ENCODE assay signal across 8 mouse cellular contexts in the genomic region with DNA sequence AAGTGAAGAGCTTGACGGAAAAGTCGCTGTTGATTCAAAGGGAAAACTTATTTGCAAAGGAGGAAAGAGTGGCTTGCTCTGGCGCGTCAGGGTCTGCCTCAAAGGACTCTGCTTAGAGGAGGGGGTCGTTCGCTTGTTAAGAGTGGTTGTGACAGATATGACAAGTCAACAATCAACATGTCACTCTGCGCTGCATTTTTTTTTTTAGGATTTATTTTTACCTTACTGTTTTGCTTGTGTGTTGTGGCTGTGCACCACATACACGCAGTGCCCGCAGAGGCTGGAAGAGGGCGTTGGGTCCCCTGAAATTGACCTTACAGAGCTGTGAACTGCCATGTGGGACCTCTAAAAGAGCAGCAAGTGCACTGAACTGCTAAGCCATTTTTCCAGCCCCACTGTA. TPM values are rescaled to one million over a fixed set of nuclear protein-coding genes. Genes with fewer than 3 reads are reported as not detected.
DNase-seq lines count a peak whose midpoint lies in the region; ATAC-seq and TF ChIP-seq lines count a peak whose summit lies in the region.

No protein-coding gene starts in this region.

- H3K4me1 ChIP-seq in embryonic facial prominence, embryonic 14.5 days (ENCODE audit: control insufficient read depth, insufficient read depth, low read length), result peaks cover 10% of the 10 kb centered on the region
- peaks cover 10% of the 10 kb centered on the region for H3K4me1 ChIP-seq in kidney, embryonic 16.5 days (ENCODE audit: insufficient read depth, low read length)
- H3K4me1 ChIP-seq in midbrain, embryonic 14.5 days (ENCODE audit: control insufficient read depth, insufficient read depth, low read length), result peaks cover 10% of the 10 kb centered on the region

- peaks cover 40% of the 10 kb centered on the region for H3K36me3 ChIP-seq in embryonic facial prominence, embryonic 14.5 days (ENCODE audit: control insufficient read depth, insufficient read depth, low read length)
- peaks cover 35% of the 10 kb centered on the region for H3K36me3 ChIP-seq in kidney, embryonic 16.5 days (ENCODE audit: insufficient read depth, low read length)
- H3K36me3 ChIP-seq in midbrain, embryonic 14.5 days (ENCODE audit: control insufficient read depth, insufficient read depth, low read length), result peaks cover 32% of the 10 kb centered on the region

- H3K9me3 ChIP-seq in embryonic facial prominence, embryonic 14.5 days (ENCODE audit: control insufficient read depth, low read length), result peaks cover 6% of the 10 kb centered on the region
- peaks cover 6% of the 10 kb centered on the region; the same call in 1 of the 2 replicates for H3K9me3 ChIP-seq in kidney, embryonic 16.5 days (ENCODE audit: low read length)
- 0 out of 2 replicates have a peak, but pooled peaks cover 3% of the 10 kb centered on the region for H3K9me3 ChIP-seq in midbrain, embryonic 14.5 days (ENCODE audit: control insufficient read depth, low read length)

- intact Hi-C loops in gastrocnemius, adult 2 months (cut with DNase I), result loop anchor here (5.0 kb wide), 1 partner anchor 92 kb away; a partner anchor contains a TSS
- intact Hi-C loops in gastrocnemius, postnatal 36 days (cut with DNase I), result loop anchor here (10.0 kb wide), 1 partner anchor 279 kb away; a partner anchor contains a TSS

- TF ChIP-seq CTCF in gastrocnemius, adult 2 months (IDR thresholded peaks at IDR 0.05), result peak; percentile 12; the same call in 1 of the 2 replicates

- DNase-seq in gastrocnemius, adult 2 months, result no peak
- no peak for DNase-seq in gastrocnemius, postnatal 36 days
- peak; percentile 33 for DNase-seq in CD4-positive, CD25-positive, alpha-beta regulatory T cell, adult 2 months (ENCODE audit: low read depth, low spot score)
- peak; percentile 14 for DNase-seq in embryonic facial prominence, embryonic 14.5 days (ENCODE audit: low spot score)
- no peak for DNase-seq in midbrain, embryonic 14.5 days
- no peak for DNase-seq in spleen, postnatal 36 days (ENCODE audit: low spot score in 2 of 2)
- no peak for DNase-seq in right cerebral cortex, postnatal 36 days (ENCODE audit: low spot score in 2 of 2)

- H3K4me2 ChIP-seq in embryonic facial prominence, embryonic 14.5 days (ENCODE audit: low read depth, low read length), result peak overlapping the region; percentile 78
- peak overlapping the region; percentile 68 for H3K4me2 ChIP-seq in kidney, embryonic 16.5 days (replicated peaks; ENCODE audit: low read depth, low read length)
- peak overlapping the region; percentile 78 for H3K4me2 ChIP-seq in midbrain, embryonic 14.5 days (ENCODE audit: low read length)

- peak overlapping the region; percentile 78 for H3K4me3 ChIP-seq in gastrocnemius, adult 2 months
- peak overlapping the region; percentile 80 for H3K4me3 ChIP-seq in embryonic facial prominence, embryonic 14.5 days (ENCODE audit: low read depth, low read length)
- H3K4me3 ChIP-seq in kidney, embryonic 16.5 days (ENCODE audit: low read length), result peak overlapping the region; percentile 84
- H3K4me3 ChIP-seq in midbrain, embryonic 14.5 days (replicated peaks; ENCODE audit: low read depth, low read length), result peak overlapping the region; percentile 72

- peak overlapping the region; percentile 88 for H3K27ac ChIP-seq in gastrocnemius, adult 2 months
- H3K27ac ChIP-seq in embryonic facial prominence, embryonic 14.5 days (replicated peaks; ENCODE audit: low read depth, low read length), result peak overlapping the region; percentile 54
- H3K27ac ChIP-seq in kidney, embryonic 16.5 days (ENCODE audit: low read length), result no peak overlapping the region
- H3K27ac ChIP-seq in midbrain, embryonic 14.5 days (replicated peaks; ENCODE audit: low read depth, low read length), result peak overlapping the region; percentile 50

- peak; percentile 51; the same call in 1 of the 2 replicates for ATAC-seq in embryonic facial prominence, embryonic 14.5 days (ENCODE audit: low read depth)
- ATAC-seq in kidney, embryonic 16.5 days (ENCODE audit: low FRiP score, low TSS enrichment), result peak; percentile 58
- peak; percentile 71; the same call in 1 of the 2 replicates for ATAC-seq in midbrain, embryonic 14.5 days (ENCODE audit: low FRiP score, low TSS enrichment)

- no peaks in the 10 kb centered on the region for H3K27me3 ChIP-seq in embryonic facial prominence, embryonic 14.5 days (replicated peaks; ENCODE audit: control insufficient read depth, insufficient read depth, low read length)
- H3K27me3 ChIP-seq in kidney, embryonic 16.5 days (ENCODE audit: insufficient read depth, low read length), result no peaks in the 10 kb centered on the region
- no peaks in the 10 kb centered on the region for H3K27me3 ChIP-seq in midbrain, embryonic 14.5 days (ENCODE audit: control insufficient read depth, insufficient read depth, low read length)

- peak overlapping the region; percentile 83 for H3K9ac ChIP-seq in embryonic facial prominence, embryonic 14.5 days (ENCODE audit: low read depth, low read length)
- peak overlapping the region; percentile 85 for H3K9ac ChIP-seq in kidney, embryonic 16.5 days (replicated peaks; ENCODE audit: low read length)
- peak overlapping the region; percentile 68 for H3K9ac ChIP-seq in midbrain, embryonic 14.5 days (replicated peaks; ENCODE audit: low read length)

- WGBS in embryonic facial prominence, embryonic 14.5 days, result 5% methylated on average over 10 of the region's 10 CpGs
- WGBS in kidney, embryonic 16.5 days, result 7% methylated on average over 10 of the region's 10 CpGs
- WGBS in midbrain, embryonic 14.5 days, result 5% methylated on average over 10 of the region's 10 CpGs

RNA-seq across cellular contexts. Expression of a gene that starts 0.3 kb away (rescaled TPM):
- 10 to 100 TPM; 29.2 to 43.7 TPM for total RNA-seq in gastrocnemius, adult 2 months (2021)
- total RNA-seq in gastrocnemius, postnatal 36 days (2021), result 10 to 100 TPM; 36.1 to 39.4 TPM
- polyA plus RNA-seq in embryonic facial prominence, embryonic 14.5 days (2014; fragmentation: Nextera tagmentation; extraction: Ambion mirVana), result 61.2 and 70.1 TPM in 2 replicates
- 94.4 and 96.4 TPM in 2 replicates for polyA plus RNA-seq in kidney, embryonic 16.5 days (2015; fragmentation: Nextera tagmentation; extraction: Ambion mirVana)
- polyA plus RNA-seq in midbrain, embryonic 14.5 days (2014; fragmentation: Nextera tagmentation; extraction: Ambion mirVana), result 53.0 and 60.4 TPM in 2 replicates

RNA-seq across cellular contexts. Expression of a gene that starts 30.5 kb away (rescaled TPM):
- 10 to 100 TPM; 13.6 to 14.9 TPM for total RNA-seq in gastrocnemius, adult 2 months (2021)
- total RNA-seq in gastrocnemius, postnatal 36 days (2021), result 10 to 100 TPM in 1 of 2 experiments, 1 to 10 TPM in 1; 9.8 to 10.0 TPM
- polyA plus RNA-seq in embryonic facial prominence, embryonic 14.5 days (2014; fragmentation: Nextera tagmentation; extraction: Ambion mirVana), result 18.1 and 19.5 TPM in 2 replicates
- 25.2 and 25.3 TPM in 2 replicates for polyA plus RNA-seq in kidney, embryonic 16.5 days (2015; fragmentation: Nextera tagmentation; extraction: Ambion mirVana)
- 18.4 and 28.5 TPM in 2 replicates for polyA plus RNA-seq in midbrain, embryonic 14.5 days (2014; fragmentation: Nextera tagmentation; extraction: Ambion mirVana)

Comparison
In these comparisons a context has a peak if more than half of its experiments do, and no peak if none do; other contexts are left out.
1. DNase-seq: peak in CD4-positive, CD25-positive, alpha-beta regulatory T cell, adult 2 months (single experiment) and embryonic facial prominence, embryonic 14.5 days (single experiment); none in gastrocnemius, adult 2 months (single experiment), gastrocnemius, postnatal 36 days (0 of 2), midbrain, embryonic 14.5 days (single experiment), spleen, postnatal 36 days (0 of 2) and right cerebral cortex, postnatal 36 days (0 of 2).
2. Peak in every context shown above with its lines, with median percentiles within 50 percentile points of each other: H3K4me3 ChIP-seq, ATAC-seq, H3K4me2 ChIP-seq and H3K9ac ChIP-seq.